Mouse (Mus musculus) MN1 (cell line): ENCODE data around the gene Tmem121.

Source experiments
- DNase-seq: peaks from one replicate; pipeline ENCODE4 v3.0.0-alpha.2; 2016; ENCODE audit warnings: low spot score

Tmem121 gene

DNA sequence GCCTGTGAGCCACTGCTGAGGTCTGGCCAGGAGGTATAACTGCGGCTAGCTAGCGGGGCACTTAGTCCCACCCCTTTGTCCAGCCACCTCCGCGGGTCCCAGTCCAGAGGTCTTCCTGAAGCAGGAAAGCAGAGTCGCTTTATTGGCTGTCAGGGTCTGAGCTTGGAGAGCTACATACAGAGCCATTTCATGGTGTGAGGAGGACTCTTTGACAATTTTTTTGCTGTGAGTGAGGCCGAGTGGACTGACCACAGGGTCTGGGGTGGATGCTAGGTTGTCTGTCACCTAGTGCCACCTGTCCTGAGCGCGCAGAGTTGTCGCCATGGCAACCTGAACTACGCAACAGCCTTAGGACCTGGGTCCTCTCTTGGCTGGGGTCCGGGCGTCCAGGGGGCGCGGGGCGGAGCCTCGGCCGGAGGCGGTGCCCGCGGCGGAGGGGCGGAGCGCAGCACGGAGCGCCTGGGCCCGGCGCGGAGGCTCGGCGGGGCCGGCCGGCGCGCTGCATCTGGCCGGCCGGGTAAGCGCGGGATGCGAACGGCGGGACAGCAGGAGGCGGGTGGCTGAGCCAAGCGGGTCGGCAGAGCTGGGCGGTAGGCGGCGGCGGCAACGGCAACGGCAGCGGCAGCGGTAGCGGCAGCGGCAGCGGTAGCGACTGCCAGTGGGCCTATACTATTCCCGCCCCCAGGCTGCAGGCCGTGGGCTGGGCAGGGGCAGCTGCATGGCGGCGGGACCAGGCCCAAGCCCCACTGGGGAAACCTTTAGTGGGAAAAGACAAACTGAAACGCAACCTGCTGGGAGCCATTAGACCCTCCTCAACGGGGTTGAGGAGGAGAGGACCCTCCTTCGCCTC is at the start of gene Tmem121:
Gene Tmem121 (plus strand): TSS at position 489 of the 850 bp plus-strand sequence.
- peak; percentile 27 for DNase-seq

GRCm38 (mm10) chr12:113136492-113137020 is 49.2 kb upstream of the Tmem121 start:
- no peak for DNase-seq

DNA sequence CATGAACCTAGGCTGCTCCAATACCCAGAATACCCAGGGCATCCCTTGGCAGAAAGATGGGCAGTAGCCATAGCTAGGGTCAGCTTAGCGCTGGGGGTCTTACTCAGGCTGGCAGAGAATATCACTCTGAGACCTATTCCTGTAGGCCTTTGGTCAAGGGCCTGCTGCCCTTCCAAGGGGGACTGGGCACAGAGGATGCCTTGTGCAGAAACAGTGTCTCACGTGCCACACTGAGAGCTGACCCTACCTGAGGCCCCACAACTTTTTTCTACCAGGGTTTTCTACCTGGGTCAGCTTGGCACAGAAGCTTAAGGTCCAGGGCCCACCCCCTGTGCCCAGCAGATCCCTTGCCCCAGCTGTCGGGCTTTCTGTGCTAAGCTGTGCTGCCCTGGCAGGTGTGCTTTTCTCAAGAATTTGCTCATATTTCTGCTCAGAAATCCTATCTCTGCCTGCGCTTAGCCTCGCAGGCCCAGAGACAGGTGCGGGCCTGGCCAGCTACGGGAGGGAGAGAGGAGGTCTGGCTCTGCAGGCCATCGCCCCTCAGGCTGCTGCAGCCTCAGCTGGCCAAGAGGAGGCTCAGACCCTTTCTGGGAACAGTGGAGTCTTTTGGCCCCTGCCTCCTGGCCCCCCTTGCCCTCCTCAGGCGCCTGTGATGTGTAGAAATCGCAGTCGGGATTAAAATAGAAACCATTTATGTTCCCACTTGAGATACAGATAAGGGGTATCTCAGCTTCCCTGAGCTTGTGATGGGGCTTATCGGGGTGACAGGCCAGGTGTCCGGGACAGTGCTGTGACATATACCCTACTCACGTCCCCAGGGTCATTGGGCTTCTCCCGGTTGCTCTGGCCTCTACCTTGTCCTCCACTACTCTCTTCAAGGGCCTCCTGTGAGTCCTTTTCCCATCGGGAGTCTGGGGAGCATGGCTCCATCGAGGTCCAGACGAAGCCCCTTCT is 48.2 kb upstream of the Tmem121 start:
- no peak for DNase-seq

DNA sequence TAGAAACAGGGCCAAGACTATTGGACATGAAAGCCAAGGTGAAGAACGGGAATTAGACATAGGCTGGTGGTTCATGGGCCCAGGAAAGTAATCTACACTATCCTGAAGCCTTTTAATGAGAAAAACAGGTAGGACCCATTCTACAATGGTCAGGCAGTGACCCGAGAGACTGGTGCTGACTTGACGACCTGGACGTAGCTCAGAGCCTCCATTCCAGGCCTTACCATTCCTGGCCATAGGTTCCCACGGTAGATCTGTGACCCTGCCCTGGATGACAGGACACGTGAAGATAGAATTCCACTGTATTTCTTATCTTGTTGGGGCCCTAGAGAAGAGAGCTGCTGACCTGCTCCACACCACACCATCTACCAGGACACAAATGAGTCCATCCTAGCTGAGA is 47.4 kb upstream of the Tmem121 start:
- DNase-seq, result no peak

DNA sequence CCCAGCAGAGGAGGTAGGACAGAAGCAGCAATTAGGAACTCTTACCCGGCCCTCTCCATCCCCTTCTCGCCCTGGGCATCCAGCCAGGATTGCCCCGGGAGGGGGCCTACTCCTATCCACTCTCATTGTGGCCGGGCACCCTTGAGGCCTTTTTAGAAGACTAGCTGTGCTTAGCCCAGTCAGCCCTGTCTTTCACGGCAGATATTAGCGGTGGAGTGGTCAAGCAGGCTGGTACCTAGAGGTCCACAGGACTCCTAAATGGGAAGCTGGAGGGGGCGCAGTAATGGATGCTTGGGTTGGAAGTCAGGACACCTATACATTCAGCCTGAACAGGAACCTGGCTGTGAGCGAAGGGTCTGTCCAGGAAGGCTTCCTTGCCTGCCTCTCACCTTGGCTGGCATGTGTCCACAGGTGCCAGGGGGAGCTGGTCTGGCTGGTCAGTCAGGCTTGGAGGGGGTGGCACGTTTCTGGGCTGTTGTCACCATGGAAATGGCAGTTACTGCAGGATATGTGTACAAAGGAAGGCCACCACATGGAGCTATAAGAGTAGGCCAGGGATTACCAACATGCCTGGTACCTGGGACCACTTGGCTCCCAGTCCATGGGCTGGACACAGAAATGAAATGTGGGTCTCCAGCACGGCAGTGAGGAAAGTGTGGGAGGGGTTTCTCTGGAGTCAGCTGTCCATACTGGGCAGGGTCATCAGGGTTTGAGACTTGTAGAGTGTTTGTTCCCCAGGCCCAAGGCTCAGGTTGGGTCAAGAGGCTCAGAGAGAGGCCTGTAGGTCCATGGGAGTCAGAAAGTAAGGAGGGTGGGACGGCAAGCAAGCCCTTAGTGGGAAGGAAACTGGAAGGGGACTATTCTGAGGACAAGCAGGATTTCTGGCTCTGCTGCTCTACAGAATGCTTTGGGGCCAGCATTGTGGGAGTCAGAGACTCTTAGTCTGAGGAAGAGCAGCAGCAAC is 46.5 kb upstream of the Tmem121 start:
- DNase-seq, result no peak

GRCm38 (mm10) chr12:113139908-113140615 is 45.7 kb upstream of the Tmem121 start, which contains the start of gene Crip2:
Gene Crip2, plus strand, starts transcription at chr12:113140236.
- peak; percentile 90 for DNase-seq

DNA sequence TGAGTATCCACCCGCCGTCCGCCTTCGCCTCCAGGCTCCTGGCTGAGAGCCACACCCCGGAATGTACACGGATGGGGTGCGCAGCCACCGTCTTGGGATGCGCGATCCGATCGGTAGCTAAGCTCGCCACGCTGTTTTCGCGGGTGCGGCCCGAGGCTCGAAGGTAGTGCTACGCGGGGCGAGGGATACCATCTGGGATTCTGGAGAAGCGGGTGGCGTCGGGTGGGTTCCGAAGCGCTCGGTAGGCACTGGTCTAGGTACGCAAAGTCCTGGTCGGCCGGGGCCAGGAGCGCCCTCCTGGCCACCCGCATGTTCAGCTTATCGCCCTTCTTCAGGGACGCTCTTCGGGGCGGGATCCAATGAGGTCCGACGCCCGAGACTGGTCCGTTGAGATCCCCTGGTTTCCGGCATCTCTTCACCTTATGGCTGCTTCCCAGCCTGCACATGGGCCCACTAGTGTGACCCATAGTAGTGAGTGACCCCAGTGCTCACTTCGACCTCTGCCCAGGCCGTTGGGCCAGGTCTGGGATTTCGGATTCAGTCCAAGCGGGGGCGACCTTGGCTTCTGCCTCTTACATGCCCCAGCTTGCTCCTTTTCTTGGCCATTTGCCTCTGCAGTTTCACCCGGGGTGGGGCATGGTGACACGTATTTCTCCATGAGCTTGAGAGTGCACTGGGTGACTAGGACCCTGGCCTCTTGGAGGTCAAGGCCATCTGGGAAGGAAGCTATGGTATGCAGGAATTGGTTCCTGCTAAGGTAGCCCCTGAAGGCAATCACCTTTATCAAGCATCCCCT is 44.9 kb upstream of the Tmem121 start:
- no peak for DNase-seq

GRCm38 (mm10) chr12:113141531-113141973 is 44.2 kb upstream of the Tmem121 start:
- no peak for DNase-seq

GRCm38 (mm10) chr12:113142021-113142975 is 43.4 kb upstream of the Tmem121 start:
- peak; percentile 91 for DNase-seq

DNA sequence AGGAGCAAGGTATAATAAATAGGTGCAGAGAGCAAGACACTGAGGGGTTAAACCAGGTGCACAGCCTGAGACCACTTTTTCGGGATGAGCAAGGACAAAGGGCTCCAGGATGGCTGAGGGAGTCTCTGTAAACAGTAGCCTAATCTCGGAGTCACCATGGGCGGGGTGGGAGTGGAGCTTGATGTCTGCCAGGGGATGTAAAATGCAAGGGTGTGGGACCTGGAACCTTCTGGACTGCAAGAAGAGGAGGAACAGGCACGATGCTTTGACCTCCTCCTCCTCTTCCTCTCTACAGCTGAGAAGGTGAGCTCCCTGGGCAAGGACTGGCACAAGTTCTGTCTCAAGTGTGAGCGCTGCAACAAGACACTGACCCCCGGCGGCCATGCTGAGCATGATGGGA is 42.6 kb upstream of the Tmem121 start:
- no peak for DNase-seq

- peak; percentile 73 for DNase-seq
Measured at GRCm38 (mm10) chr12:113144001-113144756, 41.6 kb upstream of the Tmem121 start.

- DNase-seq, result no peak
Measured at GRCm38 (mm10) chr12:113144886-113145285, 40.8 kb upstream of the Tmem121 start.

DNA sequence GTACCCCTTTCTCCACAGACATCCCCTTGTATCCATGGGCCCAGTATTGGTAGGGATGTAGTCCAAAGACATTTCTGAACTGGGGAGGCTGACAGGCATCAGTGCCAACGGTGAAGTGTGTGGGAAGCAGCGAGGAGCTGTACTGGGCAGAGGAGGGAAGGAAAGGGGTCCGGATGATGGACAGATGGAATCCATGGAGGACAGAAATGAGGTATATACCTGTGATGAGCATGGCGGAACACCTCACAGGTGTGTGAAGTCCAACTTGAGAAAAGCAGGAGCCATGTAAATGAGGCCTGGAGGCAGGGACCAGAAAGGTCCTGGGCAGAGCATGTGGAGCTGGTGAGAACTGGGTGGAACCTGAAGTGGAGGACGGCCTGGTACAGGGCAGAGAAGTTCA is 40.1 kb upstream of the Tmem121 start:
- DNase-seq, result no peak

DNA sequence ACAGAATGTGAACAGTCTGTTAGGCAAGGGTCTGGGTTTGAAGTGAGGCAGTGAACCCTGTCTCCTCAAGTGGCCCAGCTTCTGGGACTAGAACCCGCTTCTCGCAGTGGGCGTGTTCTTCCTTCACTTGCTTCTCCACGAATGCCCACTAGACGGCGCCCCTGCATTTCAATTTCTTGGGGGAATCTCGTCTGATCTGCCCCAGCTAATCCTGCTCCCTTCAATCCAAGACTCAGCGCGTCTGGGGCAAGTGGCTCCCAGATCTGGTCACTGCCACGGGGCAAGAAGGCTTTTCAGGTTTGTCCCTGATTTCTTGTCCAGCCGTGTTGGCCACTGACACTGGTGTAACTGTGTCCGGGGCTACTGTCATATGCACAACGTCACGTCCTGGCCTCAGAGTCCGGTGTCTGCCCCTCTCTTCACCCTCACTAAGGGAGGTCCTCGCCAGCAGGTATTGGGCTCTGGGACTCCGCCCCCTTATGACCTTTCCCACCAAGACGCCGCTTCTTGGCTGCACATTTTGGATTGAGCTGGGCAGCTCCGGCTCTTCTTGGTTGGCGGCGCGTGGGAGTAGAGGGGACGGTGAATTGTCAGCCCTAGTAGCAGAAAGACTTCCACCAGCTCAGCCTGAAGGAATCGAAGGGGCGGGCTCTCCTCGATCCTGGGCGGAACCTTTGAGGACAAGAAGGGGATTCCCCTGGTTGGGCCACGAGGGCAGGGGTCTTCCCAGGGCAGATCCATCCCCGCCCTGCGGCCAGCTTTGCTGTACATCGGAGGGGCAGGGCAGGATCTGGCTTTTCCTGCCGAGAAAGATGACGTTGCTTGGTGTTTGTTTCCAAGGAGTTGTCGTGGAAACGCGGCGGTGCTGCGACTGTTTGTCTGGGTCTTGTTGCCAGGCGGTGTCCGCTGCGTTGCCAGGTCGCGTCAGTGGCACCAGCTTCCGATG is 39.3 kb upstream of the Tmem121 start, which contains the start of gene Crip1:
Gene Crip1 (plus strand): TSS at position 205 of the 946 bp plus-strand sequence.
- peak; percentile 94 for DNase-seq

DNA sequence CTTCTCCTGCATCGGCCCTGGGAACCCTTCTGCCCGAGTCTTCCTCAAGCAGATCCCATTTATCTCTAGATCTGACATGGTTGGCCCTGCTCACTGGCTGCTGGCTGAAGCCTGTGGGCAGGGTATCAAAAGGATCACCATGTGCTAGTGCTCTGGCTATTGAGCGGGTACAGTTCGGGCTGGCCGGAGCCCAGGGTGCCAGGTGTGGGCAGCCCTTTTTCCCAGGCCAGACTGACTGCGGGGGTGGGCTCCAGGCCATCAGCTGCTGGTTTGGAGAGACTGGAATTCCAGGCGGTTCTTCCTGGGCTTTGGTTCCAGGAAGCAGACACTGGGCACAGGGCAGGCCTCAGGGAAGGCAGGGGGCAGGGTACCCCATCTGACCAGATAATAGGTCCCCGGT is 38.2 kb upstream of the Tmem121 start:
- peak; percentile 71 for DNase-seq

- DNase-seq, result peak; percentile 76
Measured at GRCm38 (mm10) chr12:113148381-113149035, 37.2 kb upstream of the Tmem121 start.
